Mouse (Mus musculus): ENCODE results near the gene Fibcd1.

DNA sequence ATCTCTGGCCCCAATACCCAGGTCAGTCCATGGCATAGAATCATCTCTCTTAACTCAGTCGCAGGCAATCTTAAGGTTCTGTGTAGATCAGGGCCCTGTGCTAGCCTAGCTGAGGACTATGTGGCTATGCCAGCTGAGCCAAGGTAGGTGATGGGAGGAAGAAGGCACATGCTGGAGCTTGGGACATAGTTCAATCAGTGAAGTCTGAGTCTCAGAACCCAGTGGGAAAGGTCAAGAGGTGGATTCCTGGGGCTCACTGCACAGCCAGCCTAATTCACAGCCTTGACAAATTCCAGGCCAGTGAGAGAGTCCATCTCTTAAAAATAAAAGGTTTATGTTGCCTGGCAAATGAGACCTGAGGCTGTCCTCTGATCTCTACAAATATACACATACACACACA lies 18.0 kb upstream of the Fibcd1 start:
- TF ChIP-seq POLR2A (IDR thresholded peaks at IDR 0.05; ENCODE audit: borderline replicate concordance, control insufficient read depth, low read depth, low read length) (no peak), CTCF (IDR thresholded peaks at IDR 0.05; ENCODE audit: control insufficient read depth, insufficient read depth, low read length) (no peak)
